Mouse (Mus musculus): Measurements from ENCODE around the gene Slc7a14.

Gene Slc7a14

DNA sequence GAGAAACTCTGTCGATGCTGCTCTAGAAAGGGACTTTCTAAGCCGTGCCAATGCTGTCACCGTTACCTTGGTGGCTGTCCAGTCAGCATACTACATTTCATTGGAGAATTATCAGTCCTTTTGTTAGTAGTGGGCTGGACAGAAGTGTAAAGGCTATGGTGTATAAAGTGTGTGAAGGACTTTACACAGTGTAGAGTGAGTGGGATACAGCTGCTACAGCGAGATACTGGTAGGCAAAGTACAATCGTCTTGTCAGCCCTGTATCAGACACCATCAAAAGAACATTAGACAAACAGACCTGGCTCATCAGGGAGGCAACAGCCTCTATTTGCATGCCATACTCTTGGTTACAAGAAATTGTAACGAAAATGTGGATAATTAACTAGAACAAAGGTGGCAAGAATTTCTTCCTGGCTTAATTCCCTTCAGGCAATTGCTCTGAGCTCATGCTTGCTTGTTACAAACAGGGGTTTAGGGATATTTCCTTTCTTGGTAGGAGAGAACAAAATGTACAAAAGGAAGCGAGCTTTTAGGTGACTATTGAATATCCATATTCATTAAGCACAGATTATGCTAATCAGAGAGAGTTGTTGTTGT is 48.7 kb downstream of the Slc7a14 start:
- DNase-seq (ENCODE audit: low read depth, low spot score): no peak

GRCm38 (mm10) chr3:31260964-31261346 is 49.2 kb downstream of the Slc7a14 start:
- DNase-seq (ENCODE audit: low read depth, low spot score): no peak

- peak; percentile 56 for DNase-seq (ENCODE audit: low read depth, low spot score)
Measured at GRCm38 (mm10) chr3:31260329-31260963, 49.7 kb downstream of the Slc7a14 start.

GRCm38 (mm10) chr3:31259553-31260255 is 50.5 kb downstream of the Slc7a14 start:
- no peak for DNase-seq (ENCODE audit: low read depth, low spot score)

GRCm38 (mm10) chr3:31254427-31254826 is 55.8 kb downstream of the Slc7a14 start:
- no peak for DNase-seq (ENCODE audit: low read depth, low spot score)

DNA sequence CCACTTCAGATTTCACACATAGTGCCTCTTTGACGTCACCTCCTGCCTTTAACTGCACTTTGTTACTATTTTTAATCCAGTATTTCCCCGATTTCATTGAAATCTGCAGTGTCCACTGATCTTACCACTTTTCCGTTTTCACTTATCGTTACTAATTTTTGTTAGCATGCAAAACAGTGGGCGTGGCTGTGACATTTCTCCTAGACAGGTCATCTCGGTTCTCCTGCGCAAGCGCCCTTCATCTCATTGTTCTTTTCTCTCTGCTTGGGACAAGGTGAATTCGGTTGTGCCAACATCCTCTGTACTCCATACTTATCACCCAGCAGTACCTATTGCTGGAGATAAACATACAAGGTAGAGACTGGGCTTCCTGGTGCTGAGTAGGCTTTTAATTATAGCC is 56.3 kb downstream of the Slc7a14 start:
- DNase-seq (ENCODE audit: low read depth, low spot score): no peak

DNA sequence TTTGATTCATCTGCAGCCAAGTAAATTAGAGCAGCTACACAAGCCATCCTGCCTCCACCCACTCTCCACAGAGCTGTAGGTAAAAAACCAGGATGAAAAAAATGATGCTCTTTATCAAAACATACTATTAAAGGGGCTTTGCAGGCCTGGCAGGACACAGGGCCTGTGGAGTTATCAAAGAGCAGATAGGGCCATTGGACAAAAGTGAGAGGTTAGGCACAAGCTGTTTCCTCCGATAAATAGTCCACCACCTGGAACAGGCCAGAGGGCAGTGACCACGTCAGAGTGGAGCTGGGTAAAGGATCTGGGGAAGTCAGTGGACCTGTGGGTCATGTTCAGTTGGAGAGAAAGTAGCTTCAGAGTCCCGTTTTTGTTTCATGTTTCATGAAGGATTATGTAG is 57.6 kb downstream of the Slc7a14 start:
- no peak for DNase-seq (ENCODE audit: low read depth, low spot score)

DNA sequence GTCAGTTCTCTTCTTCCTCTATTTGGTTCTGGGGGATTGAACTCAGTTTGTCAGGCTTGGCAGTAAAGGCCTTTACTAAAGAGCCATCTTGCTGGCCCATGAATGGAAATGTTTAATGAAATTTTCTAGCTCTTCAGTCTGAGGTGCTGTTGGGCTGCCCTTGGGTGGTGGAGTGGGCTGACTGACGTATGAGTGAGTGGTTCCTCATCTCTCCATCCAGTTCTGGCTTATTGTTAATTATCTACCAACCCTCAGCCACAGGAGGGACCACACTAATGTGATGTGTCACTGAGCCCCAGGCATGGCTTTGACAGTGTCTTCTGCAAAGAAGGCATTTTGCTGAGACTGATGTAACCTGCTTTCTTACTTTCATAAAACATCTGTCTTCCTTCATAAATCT is 66.7 kb downstream of the Slc7a14 start:
- no peak for DNase-seq (ENCODE audit: low read depth, low spot score)

DNA sequence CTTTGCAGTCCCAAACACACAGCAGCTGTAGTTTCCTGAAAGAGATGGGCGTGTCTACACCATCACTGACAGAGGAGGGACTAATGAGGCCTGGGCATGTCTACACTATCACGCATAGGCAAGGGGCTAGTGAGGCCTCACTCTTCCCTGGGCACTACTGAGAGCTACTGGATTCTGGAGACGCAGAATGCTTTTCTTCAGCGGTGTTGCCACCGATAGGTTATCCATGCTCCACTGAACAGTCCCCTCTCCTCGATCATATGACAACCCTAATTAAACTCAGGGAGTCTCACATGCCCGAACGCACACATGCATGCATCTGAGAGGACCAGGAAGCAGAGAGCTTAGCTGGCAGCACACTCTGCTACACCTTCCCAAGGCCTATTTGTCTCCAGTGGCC is 69.3 kb downstream of the Slc7a14 start:
- DNase-seq (ENCODE audit: low read depth, low spot score): no peak

GRCm38 (mm10) chr3:31239645-31240044 is 70.5 kb downstream of the Slc7a14 start:
- DNase-seq (ENCODE audit: low read depth, low spot score): no peak

GRCm38 (mm10) chr3:31237936-31238335 is 72.2 kb downstream of the Slc7a14 start:
- DNase-seq (ENCODE audit: low read depth, low spot score): no peak

GRCm38 (mm10) chr3:31236146-31236545 is 74.0 kb downstream of the Slc7a14 start:
- DNase-seq (ENCODE audit: low read depth, low spot score): no peak

DNA sequence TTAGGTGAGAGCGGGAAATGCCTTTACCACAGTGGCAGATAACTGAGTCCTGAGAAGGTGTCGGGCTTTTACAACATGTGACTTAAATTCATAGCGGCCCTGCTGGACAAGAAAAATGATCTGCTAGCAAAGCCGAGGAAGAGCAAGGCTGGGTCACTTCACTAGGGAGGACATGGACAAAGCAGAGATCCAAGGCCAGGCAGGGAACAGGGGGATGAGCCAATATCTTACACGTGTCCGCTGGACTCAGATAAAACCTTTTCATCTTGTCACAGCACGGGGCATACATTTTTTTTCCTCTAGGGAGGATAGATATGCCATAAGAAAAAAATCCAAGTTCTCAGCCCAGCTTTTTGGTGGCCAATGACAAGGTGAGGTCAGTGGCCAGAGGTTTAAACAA is 75.8 kb downstream of the Slc7a14 start:
- no peak for DNase-seq (ENCODE audit: low read depth, low spot score)

DNA sequence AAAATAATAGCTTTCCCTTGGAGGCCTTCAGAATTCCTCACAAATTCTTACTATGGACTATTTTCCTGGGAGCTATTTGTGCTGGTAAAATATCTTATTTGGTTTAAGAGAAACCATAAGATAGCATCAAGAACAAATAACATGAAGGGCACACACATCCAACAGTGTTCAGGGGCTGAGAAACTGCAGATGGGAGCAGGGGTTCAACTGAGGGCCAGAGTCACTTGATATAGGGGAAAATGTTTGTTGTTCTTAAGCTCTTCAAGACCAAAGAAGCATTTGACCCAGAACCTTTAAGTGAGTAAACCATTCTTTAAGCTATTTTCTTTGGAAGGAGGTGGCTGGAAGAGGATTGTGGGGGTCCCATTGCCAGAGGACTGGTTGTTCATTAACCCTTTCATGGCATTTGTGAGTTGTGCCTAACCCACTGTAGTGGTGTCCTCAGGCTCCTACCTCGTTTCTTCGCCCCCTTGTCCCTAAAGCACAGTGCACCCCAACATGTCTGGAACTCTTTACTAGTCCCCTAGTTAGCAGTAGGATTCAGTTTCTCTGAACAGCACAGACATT is 76.3 kb downstream of the Slc7a14 start:
- no peak for DNase-seq (ENCODE audit: low read depth, low spot score)

- no peak for DNase-seq (ENCODE audit: low read depth, low spot score)
Measured at GRCm38 (mm10) chr3:31229281-31229680, 80.9 kb downstream of the Slc7a14 start.

DNA sequence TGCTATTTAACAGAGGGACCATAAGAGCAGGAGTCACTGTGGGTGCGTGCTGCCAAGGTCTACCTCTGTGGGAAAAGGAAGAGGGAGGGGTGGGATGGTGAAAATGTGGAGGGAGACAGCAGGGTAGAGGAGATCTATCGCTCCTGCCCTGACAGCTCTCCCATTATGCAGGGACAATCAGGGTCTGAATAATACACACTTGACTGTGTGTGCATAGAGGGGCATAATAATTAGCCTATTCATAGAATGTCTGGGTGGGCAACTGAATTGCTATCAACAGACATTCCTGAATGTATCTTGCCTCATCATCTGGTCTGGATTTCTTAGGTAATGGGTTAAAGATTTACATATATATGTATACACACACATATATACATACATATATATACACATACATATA is 81.7 kb downstream of the Slc7a14 start:
- no peak for DNase-seq (ENCODE audit: low read depth, low spot score)

GRCm38 (mm10) chr3:31223551-31223950 is 86.6 kb downstream of the Slc7a14 start:
- no peak for DNase-seq (ENCODE audit: low read depth, low spot score)

GRCm38 (mm10) chr3:31220040-31220439 is 90.1 kb downstream of the Slc7a14 start:
- no peak for DNase-seq (ENCODE audit: low read depth, low spot score)

- DNase-seq (ENCODE audit: low read depth, low spot score): no peak
Measured at GRCm38 (mm10) chr3:31219483-31219882, 90.7 kb downstream of the Slc7a14 start.

DNA sequence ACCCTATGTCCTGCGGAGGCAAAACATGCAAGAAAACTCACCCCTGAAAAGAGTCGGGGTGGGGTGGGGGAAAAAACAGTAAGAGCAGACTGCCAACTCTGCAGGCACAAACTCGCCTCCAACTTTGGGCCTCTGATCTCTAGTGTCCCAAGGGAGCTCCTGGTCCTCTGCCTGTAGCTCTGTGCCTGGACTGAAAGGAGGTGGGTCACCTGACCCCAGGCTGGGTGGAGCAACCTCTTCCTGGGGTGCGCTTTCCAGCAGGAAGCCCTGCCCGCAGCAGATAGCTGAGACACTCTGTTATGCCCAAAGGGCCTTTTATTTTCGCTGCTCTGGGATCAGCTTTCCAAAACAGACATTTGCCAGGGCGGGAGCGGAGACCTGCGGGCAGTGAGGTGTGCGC is 92.7 kb downstream of the Slc7a14 start:
- DNase-seq (ENCODE audit: low read depth, low spot score): no peak

DNA sequence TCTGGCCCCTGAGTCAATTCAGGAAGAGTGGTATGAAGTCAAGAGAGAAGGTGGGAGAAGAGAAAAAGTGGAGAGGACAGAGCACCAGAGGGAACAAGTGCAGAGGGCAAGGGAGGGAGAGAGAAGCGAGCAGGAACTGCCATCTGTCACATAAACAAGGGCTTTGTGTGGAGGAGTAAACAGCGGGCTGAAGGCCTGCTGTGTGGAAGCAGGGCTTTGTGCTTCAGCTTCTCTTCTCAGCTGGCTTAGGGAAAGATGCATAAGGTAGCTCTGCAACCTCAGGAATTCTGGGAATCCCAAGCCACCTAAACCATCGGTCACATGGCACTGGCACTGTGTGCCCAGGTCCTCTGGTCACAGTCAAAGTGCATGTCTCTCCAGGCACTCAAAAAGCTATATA is 96.4 kb downstream of the Slc7a14 start:
- no peak for DNase-seq (ENCODE audit: low read depth, low spot score)

DNA sequence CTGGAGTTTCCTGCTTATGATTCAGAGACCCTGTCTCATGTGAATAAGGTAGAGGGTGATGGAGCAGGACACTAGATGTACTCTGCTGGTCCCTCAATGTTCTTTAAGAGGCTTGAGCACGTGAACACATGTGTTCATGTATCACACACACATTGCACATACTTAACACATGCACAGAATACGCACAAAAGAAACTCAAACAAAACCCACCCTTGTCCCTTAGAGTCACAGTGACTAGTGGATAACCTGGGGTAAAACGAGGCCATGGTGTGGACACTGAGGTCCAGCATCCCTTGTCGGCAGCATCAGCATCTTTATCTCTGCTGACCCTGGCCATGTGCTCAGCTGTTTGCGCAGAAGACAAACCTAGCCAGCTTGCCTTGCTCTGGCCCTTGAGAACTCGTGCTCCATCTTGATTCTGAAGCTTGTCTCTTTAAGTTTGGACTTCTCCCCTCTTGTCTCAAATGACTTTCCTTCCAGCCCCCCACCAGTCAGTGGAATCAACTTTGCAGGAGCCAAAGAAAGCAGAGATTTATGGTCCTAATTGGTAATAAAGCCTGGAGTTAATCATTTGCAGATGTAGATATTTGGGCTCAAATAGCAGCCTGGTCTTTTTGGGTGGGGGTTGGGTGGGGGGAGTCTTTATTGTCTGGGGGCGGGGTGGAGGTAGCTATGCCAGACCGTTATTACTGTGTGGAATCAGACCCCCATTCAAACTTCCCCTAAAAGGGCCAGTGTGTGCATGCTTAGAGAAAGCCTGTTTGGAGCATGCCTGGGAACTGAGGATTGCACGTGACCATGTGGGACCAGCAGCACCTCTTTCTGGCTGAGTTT is 97.8 kb downstream of the Slc7a14 start:
- no peak for DNase-seq (ENCODE audit: low read depth, low spot score)
